Mouse (Mus musculus) MEL (cell line): ENCODE measurements around the gene Depdc7. TPM values are rescaled to one million over a fixed set of nuclear protein-coding genes. Genes with fewer than 3 reads are reported as not detected.

Experiments used
- DNase-seq: peaks from one replicate; pipeline ENCODE4 v3.0.0; 2011; ENCODE audit warnings: low read depth, low spot score
- H3K27ac ChIP-seq: 2 replicates; pipeline ENCODE4 v1.5.1; 2012; ENCODE audit warnings: low read depth, mild to moderate bottlenecking, control low read depth, low read length, moderate library complexity; ENCODE audit not compliant: control insufficient read depth
- H3K27me3 ChIP-seq, 2 experiments: fragments of 150-350 bp in 1 of 2; sonication (generic) in 1 of 2; 2 replicates each; pipeline ENCODE4 v1.6.1; 2012; ENCODE audit warnings: low read length in 2 of 2, mild to moderate bottlenecking in 2 of 2, improper control_type of control experiment in 1 of 2, moderate library complexity in 1 of 2; ENCODE audit not compliant: insufficient read depth in 2 of 2, control insufficient read depth in 1 of 2
- H3K36me3 ChIP-seq, 2 experiments: 2 replicates each; pipeline ENCODE4 v1.6.1; 2012 to 2014; ENCODE audit warnings: low read length in 2 of 2, improper control_type of control experiment in 1 of 2, inconsistent platforms in 1 of 2, mild to moderate bottlenecking in 1 of 2; ENCODE audit not compliant: insufficient read depth in 2 of 2, control insufficient read depth in 1 of 2
- H3K4me1 ChIP-seq, 2 experiments: fragments of 150-350 bp in 1 of 2; sonication (generic) in 1 of 2; 2 replicates each; pipeline ENCODE4 v1.6.1; 2012; ENCODE audit warnings: low read length in 2 of 2, improper control_type of control experiment in 1 of 2, mild to moderate bottlenecking in 1 of 2; ENCODE audit not compliant: insufficient read depth in 2 of 2, control insufficient read depth in 1 of 2
- H3K4me3 ChIP-seq, 2 experiments: fragments of 150-350 bp in 1 of 2; sonication (generic) in 1 of 2; 2 replicates each; pipeline ENCODE4 v1.5.1; 2012; ENCODE audit warnings: low read depth in 2 of 2, low read length in 2 of 2, mild to moderate bottlenecking in 2 of 2, moderate library complexity in 2 of 2, control low read depth in 1 of 2, improper control_type of control experiment in 1 of 2; ENCODE audit not compliant: control insufficient read depth in 1 of 2, insufficient read depth in 1 of 2
- H3K79me2 ChIP-seq: 2 replicates; pipeline ENCODE4 v1.6.1; 2012; ENCODE audit warnings: mild to moderate bottlenecking, low read length, moderate library complexity; ENCODE audit not compliant: control insufficient read depth, poor library complexity, insufficient read depth
- H3K9ac ChIP-seq: 2 replicates; pipeline ENCODE4 v1.6.1; 2012; ENCODE audit warnings: low read depth, mild to moderate bottlenecking, control low read depth, low read length, moderate library complexity; ENCODE audit not compliant: control insufficient read depth, poor library complexity, severe bottlenecking
- H3K9me3 ChIP-seq: fragments of 150-350 bp; sonication (generic); replicated peaks from 2 replicates; pipeline ENCODE4 v1.6.1; 2012; ENCODE audit warnings: mild to moderate bottlenecking, low read length, improper control_type of control experiment, moderate library complexity; ENCODE audit not compliant: insufficient read depth
- BHLHE40 ChIP-seq: IDR thresholded peaks from 2 replicates; pipeline ENCODE4 v1.6.1; 2012; ENCODE audit warnings: low read depth, mild to moderate bottlenecking, inconsistent platforms, low read length, improper control_type of control experiment, borderline replicate concordance
- CHD1 ChIP-seq: IDR thresholded peaks from 2 replicates; pipeline ENCODE4 v1.6.1; 2012; ENCODE audit warnings: low read depth, mild to moderate bottlenecking, inconsistent platforms, low read length, improper control_type of control experiment
- CHD2 ChIP-seq: IDR thresholded peaks from 2 replicates; pipeline ENCODE4 v1.6.1; 2011; ENCODE audit warnings: low read length, improper control_type of control experiment
- CTCF ChIP-seq, 3 experiments: IDR thresholded peaks in 2 of 3; conservative IDR thresholded peaks in 1 of 3; 2 replicates each; pipeline ENCODE4 v1.5.1; 2011 to 2012; ENCODE audit warnings: low read length in 3 of 3, low read depth in 2 of 3, mild to moderate bottlenecking in 2 of 3, improper control_type of control experiment in 1 of 3, inconsistent platforms in 1 of 3, mixed read lengths in 1 of 3, moderate library complexity in 1 of 3; ENCODE audit not compliant: control insufficient read depth in 1 of 3, insufficient read depth in 1 of 3, poor library complexity in 1 of 3, severe bottlenecking in 1 of 3
- E2F4 ChIP-seq: IDR thresholded peaks from 2 replicates; pipeline ENCODE4 v1.6.1; 2011; ENCODE audit warnings: low read depth, low read length, improper control_type of control experiment, borderline replicate concordance
- EP300 ChIP-seq, 2 experiments: IDR thresholded peaks; 2 replicates each; pipeline ENCODE4 v1.6.1; 2011; ENCODE audit warnings: improper control_type of control experiment in 2 of 2, low read length in 2 of 2, low read depth in 1 of 2, mild to moderate bottlenecking in 1 of 2
- ETS1 ChIP-seq: IDR thresholded peaks from 2 replicates; pipeline ENCODE4 v1.6.1; 2012; ENCODE audit warnings: low read depth, mild to moderate bottlenecking, inconsistent platforms, low read length, improper control_type of control experiment, moderate library complexity
- GABPA ChIP-seq: IDR thresholded peaks from 2 replicates; pipeline ENCODE4 v1.6.1; 2012; ENCODE audit warnings: low read depth, mild to moderate bottlenecking, inconsistent platforms, low read length, improper control_type of control experiment, moderate library complexity
- GATA1 ChIP-seq: IDR thresholded peaks from 2 replicates; pipeline ENCODE4 v1.6.1; 2011; ENCODE audit warnings: low read depth, low read length, improper control_type of control experiment
- HCFC1 ChIP-seq: IDR thresholded peaks from 2 replicates; pipeline ENCODE4 v1.6.1; 2012; ENCODE audit warnings: low read depth, mild to moderate bottlenecking, inconsistent platforms, low read length, improper control_type of control experiment, moderate library complexity
- KAT2A ChIP-seq: conservative IDR thresholded peaks from 2 replicates; pipeline ENCODE4 v1.6.1; 2012; ENCODE audit warnings: low read depth, low read length, improper control_type of control experiment, inconsistent platforms
- MAFK ChIP-seq: IDR thresholded peaks from 2 replicates; pipeline ENCODE4 v1.6.1; 2011; ENCODE audit warnings: low read depth, mild to moderate bottlenecking, low read length, improper control_type of control experiment, borderline replicate concordance
- MAX ChIP-seq: IDR thresholded peaks from 2 replicates; pipeline ENCODE4 v1.6.1; 2011; ENCODE audit warnings: low read length, improper control_type of control experiment
- MAZ ChIP-seq: IDR thresholded peaks from 2 replicates; pipeline ENCODE4 v1.6.1; 2012; ENCODE audit warnings: low read depth, mild to moderate bottlenecking, inconsistent platforms, low read length, improper control_type of control experiment
- MXI1 ChIP-seq: IDR thresholded peaks from 2 replicates; pipeline ENCODE4 v1.6.1; 2011; ENCODE audit warnings: mild to moderate bottlenecking, low read depth, low read length, improper control_type of control experiment
- MYB ChIP-seq: IDR thresholded peaks from 2 replicates; pipeline ENCODE4 v1.6.1; 2011; ENCODE audit warnings: mild to moderate bottlenecking, low read depth, low read length, improper control_type of control experiment
- MYC ChIP-seq: IDR thresholded peaks from 2 replicates; pipeline ENCODE4 v1.6.1; 2011; ENCODE audit warnings: low read depth, mild to moderate bottlenecking, low read length, improper control_type of control experiment, moderate library complexity
- NELFE ChIP-seq: IDR thresholded peaks from 2 replicates; pipeline ENCODE4 v1.6.1; 2011; ENCODE audit warnings: low read depth, low read length, improper control_type of control experiment
- NRF1 ChIP-seq: IDR thresholded peaks from 2 replicates; pipeline ENCODE4 v1.6.1; 2014; ENCODE audit warnings: low read depth, mild to moderate bottlenecking, inconsistent platforms, low read length, improper control_type of control experiment, moderate library complexity; ENCODE audit not compliant: poor library complexity, insufficient read depth, severe bottlenecking
- POLR2A ChIP-seq, 2 experiments: IDR thresholded peaks; 2 replicates each; pipeline ENCODE4 v1.6.1; 2011 to 2012; ENCODE audit warnings: low read length in 2 of 2, mild to moderate bottlenecking in 2 of 2, control low read depth in 1 of 2, improper control_type of control experiment in 1 of 2, low read depth in 1 of 2, moderate library complexity in 1 of 2; ENCODE audit not compliant: control insufficient read depth in 1 of 2, insufficient read depth in 1 of 2, poor library complexity in 1 of 2
- POLR2AphosphoS5 ChIP-seq: IDR thresholded peaks from 2 replicates; pipeline ENCODE4 v1.6.1; 2012; ENCODE audit warnings: low read depth, borderline replicate concordance, mild to moderate bottlenecking, inconsistent platforms, low read length, moderate library complexity, mixed read lengths
- RAD21 ChIP-seq: IDR thresholded peaks from 2 replicates; pipeline ENCODE4 v1.6.1; 2011; ENCODE audit warnings: mild to moderate bottlenecking, low read depth, low read length, improper control_type of control experiment
- RCOR1 ChIP-seq: IDR thresholded peaks from 2 replicates; pipeline ENCODE4 v1.6.1; 2012; ENCODE audit warnings: low read depth, mild to moderate bottlenecking, inconsistent platforms, low read length, improper control_type of control experiment
- SIN3A ChIP-seq: IDR thresholded peaks from 2 replicates; pipeline ENCODE4 v1.6.1; 2012; ENCODE audit warnings: low read length, improper control_type of control experiment, inconsistent platforms
- SMC3 ChIP-seq: IDR thresholded peaks from 2 replicates; pipeline ENCODE4 v1.6.1; 2011; ENCODE audit warnings: low read depth, low read length, improper control_type of control experiment
- TAL1 ChIP-seq: IDR thresholded peaks from 2 replicates; pipeline ENCODE4 v1.6.1; 2012; ENCODE audit warnings: mild to moderate bottlenecking, inconsistent platforms, low read length, moderate library complexity, mixed read lengths
- TBP ChIP-seq: IDR thresholded peaks from 2 replicates; pipeline ENCODE4 v1.8.0; 2011; ENCODE audit warnings: low read depth, low read length, improper control_type of control experiment
- TCF12 ChIP-seq: IDR thresholded peaks from 2 replicates; pipeline ENCODE4 v1.6.1; 2014; ENCODE audit warnings: low read depth, mild to moderate bottlenecking, inconsistent platforms, low read length, improper control_type of control experiment, moderate library complexity
- UBTF ChIP-seq: IDR thresholded peaks from 2 replicates; pipeline ENCODE4 v1.6.1; 2012; ENCODE audit warnings: low read depth, mild to moderate bottlenecking, inconsistent platforms, low read length, improper control_type of control experiment, moderate library complexity, borderline replicate concordance; ENCODE audit not compliant: insufficient read depth
- USF1 ChIP-seq: IDR thresholded peaks from 2 replicates; pipeline ENCODE4 v1.6.1; 2014; ENCODE audit warnings: low read depth, mild to moderate bottlenecking, inconsistent platforms, low read length, improper control_type of control experiment, moderate library complexity
- USF2 ChIP-seq, 2 experiments: IDR thresholded peaks; 2 replicates each; pipeline ENCODE4 v1.6.1; 2011 to 2012; ENCODE audit warnings: improper control_type of control experiment in 2 of 2, low read length in 2 of 2, borderline replicate concordance in 1 of 2, inconsistent platforms in 1 of 2, low read depth in 1 of 2, mild to moderate bottlenecking in 1 of 2; ENCODE audit not compliant: insufficient read depth in 1 of 2
- ZC3H11A ChIP-seq: IDR thresholded peaks from 2 replicates; pipeline ENCODE4 v1.6.1; 2012; ENCODE audit warnings: low read depth, mild to moderate bottlenecking, inconsistent platforms, low read length, improper control_type of control experiment
- ZKSCAN1 ChIP-seq: IDR thresholded peaks from 2 replicates; pipeline ENCODE4 v1.6.1; 2012; ENCODE audit warnings: low read depth, mild to moderate bottlenecking, inconsistent platforms, low read length, improper control_type of control experiment, moderate library complexity
- ZMIZ1 ChIP-seq: IDR thresholded peaks from 2 replicates; pipeline ENCODE4 v1.6.1; 2012; ENCODE audit warnings: low read depth, mild to moderate bottlenecking, inconsistent platforms, low read length, improper control_type of control experiment, moderate library complexity
- ZNF384 ChIP-seq: IDR thresholded peaks from 2 replicates; pipeline ENCODE4 v1.6.1; 2012; ENCODE audit warnings: low read depth, mild to moderate bottlenecking, inconsistent platforms, low read length, improper control_type of control experiment
- polyA plus RNA-seq, 2 experiments: library from polyadenylated mRNA; stranded (reverse) in 1 of 2; unstranded in 1 of 2; fragments of >175 nt in 1 of 2; fragments of >200 nt in 1 of 2; gene quantifications; 2 replicates each; pipeline versions ENCODE4 v1.2.1 to v1.2.4; 2012; ENCODE audit warnings: low replicate concordance in 2 of 2, low read depth in 1 of 2; ENCODE audit not compliant: insufficient read length in 2 of 2, insufficient read depth in 1 of 2, missing spikeins in 1 of 2
- total RNA-seq: library from RNA; depleted of rRNA; stranded (reverse); fragments of 300-350 nt; gene quantifications from 2 replicates; pipeline ENCODE4 v1.2.3, GENCODE M21; 2012

The Depdc7 gene
- total and polyA plus RNA-seq, 3 experiments: 7.1 to 8.6 TPM; not detected in 1

DNA sequence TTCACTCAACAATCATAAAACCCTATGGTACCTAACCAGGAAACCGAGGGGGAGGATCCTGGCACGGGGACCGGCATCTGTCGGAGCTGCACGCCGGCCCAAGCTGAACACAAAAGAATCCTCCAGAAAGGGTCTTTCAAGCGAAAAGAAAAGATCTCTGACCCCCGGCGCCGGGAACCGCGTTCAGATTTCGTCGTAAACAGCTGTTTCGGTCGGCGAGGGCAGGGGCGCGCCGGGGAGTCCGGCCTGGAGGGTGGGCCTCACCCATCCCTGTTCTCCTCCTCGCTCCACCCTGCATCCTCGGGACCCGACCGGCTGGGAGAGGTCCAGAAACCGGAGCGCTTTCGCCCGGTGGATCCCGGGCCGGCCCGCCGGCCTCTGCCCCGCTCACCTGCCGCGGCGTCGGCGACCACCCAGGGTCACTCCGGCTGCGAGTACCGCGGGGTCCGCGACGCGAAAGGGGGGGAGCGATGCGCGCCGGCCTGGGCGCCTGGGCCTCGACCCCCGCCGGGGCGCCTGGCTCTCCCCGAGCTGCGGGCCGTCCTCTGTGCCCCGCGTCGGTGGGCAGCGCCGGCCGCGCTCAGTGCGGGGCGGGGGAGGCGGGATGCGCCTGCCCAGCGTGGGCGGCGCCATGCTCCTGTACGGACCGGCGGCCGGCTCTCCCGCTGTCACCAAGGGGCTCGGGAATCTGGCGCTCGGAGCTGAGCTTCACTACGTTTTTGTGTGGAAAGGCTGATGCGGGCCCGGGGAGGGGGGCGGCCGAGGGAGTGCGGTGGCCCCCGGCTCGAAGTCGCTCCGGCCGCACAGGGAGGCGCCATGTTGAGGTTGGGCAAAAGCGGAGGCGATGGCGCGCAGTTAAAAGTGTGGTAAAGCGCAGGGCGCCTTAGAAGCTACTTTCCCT, 30.8 kb downstream of the Depdc7 start, which contains the start of gene Tcp11l1:
Gene Tcp11l1, minus strand, starts transcription at position 585 of the 901 bp plus-strand sequence.
- no peaks in the 10 kb centered on the region for H3K9me3 ChIP-seq
- H3K9ac ChIP-seq: peak within 1 kb of the TSS; percentile 98
- no peaks in the 10 kb centered on the region for H3K27me3 ChIP-seq
- H3K27ac ChIP-seq: peak within 1 kb of the TSS; percentile 82
- H3K4me3 ChIP-seq: peak within 1 kb of the TSS; percentile 96 to 98
- peaks cover 13 to 14% of the 10 kb centered on the region in 2 experiments; a peak in 3 of 4 replicates for H3K4me1 ChIP-seq
- peaks cover 14% of the 10 kb centered on the region; the same call in 1 of the 2 replicates for H3K79me2 ChIP-seq
- H3K36me3 ChIP-seq: peaks cover 0 to 13% of the 10 kb centered on the region in 2 experiments; a peak in 2 of 4 replicates
- DNase-seq: peak; percentile 78
- TF ChIP-seq GATA1 (no peak), CHD1 (no peak), MYC (no peak), NRF1 (peak; percentile 62), CHD2 (no peak), MXI1 (peak; percentile 48), ZKSCAN1 (no peak), ETS1 (no peak), MAFK (no peak), USF2 (IDR thresholded peaks at IDR 0.05; ENCODE audit: borderline replicate concordance in 1 of 2, insufficient read depth in 1 of 2, low read depth in 1 of 2, low read length in 2 of 2) (no peak), ZNF384 (no peak), KAT2A (no peak; the same call in 1 of the 2 replicates), MAZ (0 out of 2 replicates have a peak, but pooled peaks have one; percentile 12), MYB (no peak), RAD21 (no peak), NELFE (peak; percentile 51), EP300 (IDR thresholded peaks at IDR 0.05; ENCODE audit: low read depth in 1 of 2, low read length in 2 of 2) (0 out of 4 replicates have a peak, but pooled peaks of 1 of the 2 experiments have one; percentile 6), SMC3 (no peak), ZMIZ1 (peak; percentile 26; the same call in 1 of the 2 replicates), TCF12 (0 out of 2 replicates have a peak, but pooled peaks have one; percentile 15), ZC3H11A (no peak), SIN3A (peak; percentile 52), UBTF (no peak), TBP (no peak; the same call in 1 of the 2 replicates), BHLHE40 (no peak), POLR2AphosphoS5 (no peak), GABPA (no peak), CTCF (IDR thresholded peaks at IDR 0.05 in 2 of 3, conservative IDR thresholded peaks at IDR 0.05 in 1 of 3; ENCODE audit: control insufficient read depth in 1 of 3, insufficient read depth in 1 of 3, low read depth in 2 of 3, low read length in 3 of 3, poor library complexity in 1 of 3, severe bottlenecking in 1 of 3) (no peak), RCOR1 (0 out of 2 replicates have a peak, but pooled peaks have one; percentile 23), USF1 (no peak), HCFC1 (peak; percentile 83), TAL1 (no peak), MAX (no peak), E2F4 (no peak), POLR2A (IDR thresholded peaks at IDR 0.05; ENCODE audit: control insufficient read depth in 1 of 2, insufficient read depth in 1 of 2, low read depth in 1 of 2, low read length in 2 of 2, poor library complexity in 1 of 2) (peak; percentile 46 to 81; a peak in 3 of 4 replicates)
